In the genomic region with DNA sequence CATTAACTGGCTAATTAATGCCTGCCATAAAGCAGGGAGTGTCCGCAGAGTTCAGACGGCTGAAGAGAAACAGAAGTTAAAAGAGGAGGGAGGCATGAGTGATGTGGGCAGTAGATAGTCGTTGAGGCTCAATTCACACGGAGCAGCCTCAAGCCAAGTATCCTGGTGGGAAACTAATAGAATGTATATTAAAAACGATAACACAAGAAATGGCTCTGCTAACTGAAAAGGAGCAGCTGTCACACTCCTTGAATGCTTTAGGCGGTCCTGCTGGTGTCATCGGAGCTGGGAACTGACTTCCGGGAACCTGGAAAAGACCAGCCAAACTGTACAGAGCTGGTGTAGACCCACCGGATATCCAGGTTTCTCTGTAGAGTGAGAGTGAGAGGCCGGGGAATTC, we compare ENCODE assay signal across 13 mouse cellular contexts. TPM values are rescaled to one million over a fixed set of nuclear protein-coding genes. Genes with fewer than 3 reads are reported as not detected.
DNase-seq lines count a peak whose midpoint lies in the region; ATAC-seq and TF ChIP-seq lines count a peak whose summit lies in the region.
"Had no signal": no experiment of that assay in that cellular context is flagged by ENCODE, and none has a peak within 500 bp of the region (broad histone marks: within the 10 kb centered on the region; RNA-seq: fewer than 3 reads in every experiment).

No protein-coding gene starts in this region.

- H3K27ac ChIP-seq in heart, embryonic 16.5 days (ENCODE audit: low read length) = peak overlapping the region; percentile 29; the same call in 1 of the 2 replicates
- no peak overlapping the region for H3K27ac ChIP-seq in kidney, embryonic 16.5 days (ENCODE audit: low read length)
- H3K27ac ChIP-seq in stomach, embryonic 15.5 days = no peak overlapping the region
- no peak overlapping the region for H3K27ac ChIP-seq in stomach, postnatal 0 days (replicated peaks)
- H3K27ac ChIP-seq: gastrocnemius, adult 2 months had no signal

- WGBS in heart, embryonic 16.5 days = 41% methylated on average over 10 of the region's 10 CpGs
- 30% methylated on average over 10 of the region's 10 CpGs for WGBS in kidney, embryonic 16.5 days
- WGBS in stomach, embryonic 15.5 days = 30% methylated on average over 10 of the region's 10 CpGs
- WGBS in stomach, postnatal 0 days = 45% methylated on average over 10 of the region's 10 CpGs

- H3K27me3 ChIP-seq in heart, embryonic 16.5 days (ENCODE audit: control insufficient read depth, insufficient read depth, low read length) = no peaks in the 10 kb centered on the region
- no peaks in the 10 kb centered on the region for H3K27me3 ChIP-seq in kidney, embryonic 16.5 days (ENCODE audit: insufficient read depth, low read length)
- no peaks in the 10 kb centered on the region for H3K27me3 ChIP-seq in stomach, embryonic 15.5 days (replicated peaks)
- H3K27me3 ChIP-seq in stomach, postnatal 0 days (ENCODE audit: control insufficient read depth, insufficient read depth, low read length) = no peaks in the 10 kb centered on the region

- TF ChIP-seq EP300 in stomach, postnatal 0 days (optimal IDR thresholded peaks at IDR 0.05) = no peak

- no peak for ATAC-seq in heart, embryonic 16.5 days (replicated peaks; ENCODE audit: extremely low read depth, insufficient read depth, low FRiP score)
- ATAC-seq in kidney, embryonic 16.5 days (ENCODE audit: low FRiP score, low TSS enrichment) = no peak; the same call in 1 of the 2 replicates
- ATAC-seq in stomach, embryonic 15.5 days (ENCODE audit: insufficient read depth, low FRiP score, low read depth) = no peak
- no peak for ATAC-seq in stomach, postnatal 0 days (ENCODE audit: low FRiP score, low TSS enrichment)
- ATAC-seq: forebrain, postnatal 0 days had no signal

- H3K9ac ChIP-seq in heart, embryonic 16.5 days (ENCODE audit: low read length) = no peak overlapping the region
- H3K9ac ChIP-seq in kidney, embryonic 16.5 days (replicated peaks; ENCODE audit: low read length) = no peak overlapping the region
- H3K9ac ChIP-seq in stomach, embryonic 15.5 days = no peak overlapping the region
- H3K9ac ChIP-seq in stomach, postnatal 0 days (ENCODE audit: low read length) = no peak overlapping the region
- H3K9ac ChIP-seq: forebrain, postnatal 0 days had no signal

- no peak for DNase-seq in heart, adult 11 months
- no peak for DNase-seq in kidney, postnatal 10 days
- no peak for DNase-seq in stomach, postnatal 0 days (ENCODE audit: low spot score)
- DNase-seq in layer of hippocampus, postnatal 14 days (ENCODE audit: low spot score in 2 of 2) = no peak
- DNase-seq: adrenal gland, postnatal 25 days; cerebellum, adult 9-10 months; forebrain, postnatal 0 days; gastrocnemius, adult 2 months; layer of hippocampus, postnatal 36 days had no signal

- TF ChIP-seq CTCF in stomach, postnatal 0 days (IDR thresholded peaks at IDR 0.05; ENCODE audit: low read depth) = no peak

- no peaks in the 10 kb centered on the region for H3K9me3 ChIP-seq in heart, embryonic 16.5 days (replicated peaks; ENCODE audit: control insufficient read depth, low read length)
- no peaks in the 10 kb centered on the region for H3K9me3 ChIP-seq in kidney, embryonic 16.5 days (ENCODE audit: low read length)
- no peaks in the 10 kb centered on the region for H3K9me3 ChIP-seq in stomach, embryonic 15.5 days
- H3K9me3 ChIP-seq in stomach, postnatal 0 days (ENCODE audit: control insufficient read depth, low read length) = no peaks in the 10 kb centered on the region

- H3K4me3 ChIP-seq in heart, embryonic 16.5 days (ENCODE audit: low read length) = no peak overlapping the region
- no peak overlapping the region for H3K4me3 ChIP-seq in kidney, embryonic 16.5 days (ENCODE audit: low read length)
- H3K4me3 ChIP-seq in stomach, embryonic 15.5 days (replicated peaks) = no peak overlapping the region
- H3K4me3 ChIP-seq in stomach, postnatal 0 days (ENCODE audit: low read depth, low read length) = no peak overlapping the region
- H3K4me3 ChIP-seq: gastrocnemius, adult 2 months had no signal

- H3K4me2 ChIP-seq in heart, embryonic 16.5 days (ENCODE audit: low read depth, low read length) = 0 out of 2 replicates have a peak overlapping the region, but pooled peaks have one; percentile 1
- H3K4me2 ChIP-seq in kidney, embryonic 16.5 days (replicated peaks; ENCODE audit: low read depth, low read length) = peak overlapping the region; percentile 33
- H3K4me2 ChIP-seq in stomach, embryonic 15.5 days = peak overlapping the region; percentile 19; the same call in 1 of the 2 replicates
- H3K4me2 ChIP-seq in stomach, postnatal 0 days (replicated peaks; ENCODE audit: low read depth) = no peak overlapping the region
- H3K4me2 ChIP-seq: midbrain, embryonic 11.5 days had no signal

- peaks cover 5% of the 10 kb centered on the region; the same call in 1 of the 2 replicates for H3K36me3 ChIP-seq in heart, embryonic 16.5 days (ENCODE audit: control insufficient read depth, insufficient read depth)
- H3K36me3 ChIP-seq in kidney, embryonic 16.5 days (ENCODE audit: insufficient read depth, low read length) = no peaks in the 10 kb centered on the region
- no peaks in the 10 kb centered on the region for H3K36me3 ChIP-seq in stomach, embryonic 15.5 days
- no peaks in the 10 kb centered on the region for H3K36me3 ChIP-seq in stomach, postnatal 0 days (ENCODE audit: control insufficient read depth, insufficient read depth, low read length)

- H3K4me1 ChIP-seq in heart, embryonic 16.5 days (ENCODE audit: control insufficient read depth, insufficient read depth, low read length) = peaks cover 29% of the 10 kb centered on the region
- H3K4me1 ChIP-seq in kidney, embryonic 16.5 days (ENCODE audit: insufficient read depth, low read length) = peaks cover 11% of the 10 kb centered on the region
- peaks cover 4% of the 10 kb centered on the region; the same call in 1 of the 2 replicates for H3K4me1 ChIP-seq in stomach, embryonic 15.5 days
- H3K4me1 ChIP-seq in stomach, postnatal 0 days (replicated peaks; ENCODE audit: control insufficient read depth, insufficient read depth) = no peaks in the 10 kb centered on the region

RNA-seq across cellular contexts. Expression of a gene that starts 39.4 kb away (rescaled TPM):
- polyA plus RNA-seq in heart, embryonic 16.5 days (2015; fragmentation: Nextera tagmentation; extraction: Ambion mirVana) = 84.6 and 88.5 TPM in 2 replicates
- 12.8 and 13.5 TPM in 2 replicates for polyA plus RNA-seq in kidney, embryonic 16.5 days (2015; fragmentation: Nextera tagmentation; extraction: Ambion mirVana)
- 7.4 and 7.9 TPM in 2 replicates for polyA plus RNA-seq in stomach, embryonic 15.5 days (2015; fragmentation: Nextera tagmentation; extraction: Ambion mirVana)
- polyA plus RNA-seq in stomach, postnatal 0 days (2015; fragmentation: Nextera tagmentation; extraction: Ambion mirVana) = 3.1 and 3.2 TPM in 2 replicates
- 100 to 1,000 TPM; 266 to 297 TPM for total RNA-seq in layer of hippocampus, postnatal 14 days (2021)
